Mouse (Mus musculus) heart, embryonic 11.5 days (tissue): ENCODE data around the gene Tsga13. TPM values are rescaled to one million over a fixed set of nuclear protein-coding genes. Genes with fewer than 3 reads are reported as not detected.

Source experiments
- ATAC-seq: fragments of 200-750 bp; cut with Nextera tagmentation; replicated peaks from 2 replicates; pipeline ENCODE4 v1.8.0; 2017; ENCODE audit warnings: moderate library complexity; ENCODE audit not compliant: insufficient number of reproducible peaks, low FRiP score, low TSS enrichment
- H3K27ac ChIP-seq: fragments of 300-500 bp; sonication (generic); 2 replicates; pipeline ENCODE4 v1.5.1; 2014; ENCODE audit warnings: mild to moderate bottlenecking, low read depth, low read length
- H3K27me3 ChIP-seq: fragments of 300-500 bp; sonication (generic); 2 replicates; pipeline ENCODE4 v1.6.1; 2014; ENCODE audit warnings: mild to moderate bottlenecking, low read length, mixed read lengths; ENCODE audit not compliant: control insufficient read depth, insufficient read depth
- H3K36me3 ChIP-seq: fragments of 300-500 bp; sonication (generic); 2 replicates; pipeline ENCODE4 v1.6.1; 2014; ENCODE audit warnings: mild to moderate bottlenecking, low read length, moderate library complexity, mixed read lengths; ENCODE audit not compliant: control insufficient read depth, insufficient read depth
- H3K4me1 ChIP-seq: fragments of 300-500 bp; sonication (generic); 2 replicates; pipeline ENCODE4 v1.6.1; 2014; ENCODE audit warnings: low read length; ENCODE audit not compliant: control insufficient read depth, insufficient read depth
- H3K4me2 ChIP-seq: fragments of 300-500 bp; sonication (generic); 2 replicates; pipeline ENCODE4 v1.6.1; 2014; ENCODE audit warnings: mild to moderate bottlenecking, moderate library complexity
- H3K4me3 ChIP-seq: fragments of 300-500 bp; sonication (generic); 2 replicates; pipeline ENCODE4 v1.5.1; 2014; ENCODE audit warnings: low read depth, low read length
- H3K9ac ChIP-seq: fragments of 300-500 bp; sonication (generic); 2 replicates; pipeline ENCODE4 v1.6.1; 2014; ENCODE audit warnings: mild to moderate bottlenecking, low read depth, low read length, moderate library complexity
- H3K9me3 ChIP-seq: fragments of 300-500 bp; sonication (generic); replicated peaks from 2 replicates; pipeline ENCODE4 v1.6.1; 2016; ENCODE audit warnings: low read length; ENCODE audit not compliant: control insufficient read depth
- whole genome bisulfite sequencing: fragments of 180-500 bp; shearing (Covaris S2); extraction: QIAGEN DNeasy Blood & Tissue Kit; methylation state at CpG from one replicate; pipeline ENCODE4 v1.1.7; 2014; ENCODE audit not compliant: insufficient replicate concordance; 5-methylcytosine and 5-hydroxymethylcytosine counted together
- polyA plus RNA-seq: library from polyadenylated mRNA; unstranded; fragments of >200 nt; fragmentation: Nextera tagmentation; extraction: Ambion mirVana; gene quantifications from 2 replicates; pipeline ENCODE4 v1.2.1, GENCODE M21; 2014

Gene Tsga13
- polyA plus RNA-seq, 1 experiment from 2014 or later = 0.23 TPM

DNA sequence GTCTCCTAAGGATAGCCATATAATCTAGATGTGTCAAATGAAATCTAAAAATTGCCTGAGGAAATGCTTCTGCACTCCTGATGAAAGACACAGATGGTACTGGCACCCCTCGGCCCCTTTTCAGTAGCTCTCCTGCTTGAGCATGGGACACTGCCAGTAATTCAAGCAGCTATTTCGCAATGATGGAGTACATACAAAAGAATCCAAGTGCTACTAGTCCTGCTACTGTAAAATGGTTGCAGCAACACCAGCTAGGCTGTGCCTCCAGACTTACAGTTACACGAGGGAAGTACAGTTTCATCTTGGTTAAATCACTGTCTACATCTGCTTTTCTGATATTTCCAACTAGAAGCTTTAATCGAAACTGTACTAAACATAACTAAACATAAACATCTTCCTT, 31.9 kb downstream of the Tsga13 start:
- no peak for ATAC-seq
- H3K9me3 ChIP-seq = no peaks in the 10 kb centered on the region
- H3K9ac ChIP-seq = no peak overlapping the region
- peaks cover 3% of the 10 kb centered on the region; the same call in 1 of the 2 replicates for H3K36me3 ChIP-seq
- H3K27me3 ChIP-seq = no peaks in the 10 kb centered on the region
- H3K4me1 ChIP-seq = no peaks in the 10 kb centered on the region
- no peak overlapping the region for H3K4me3 ChIP-seq
- 89% methylated on average over 4 of the region's 4 CpGs for WGBS
- no peak overlapping the region for H3K4me2 ChIP-seq
- no peak overlapping the region for H3K27ac ChIP-seq

GRCm38 (mm10) chr6:30876661-30877060, 38.7 kb downstream of the Tsga13 start:
- H3K27me3 ChIP-seq = no peaks in the 10 kb centered on the region
- no peak overlapping the region for H3K9ac ChIP-seq
- ATAC-seq = no peak
- peaks cover 3% of the 10 kb centered on the region; the same call in 1 of the 2 replicates for H3K36me3 ChIP-seq
- H3K4me1 ChIP-seq = no peaks in the 10 kb centered on the region
- no peak overlapping the region for H3K4me2 ChIP-seq
- no peak overlapping the region for H3K27ac ChIP-seq
- no peak overlapping the region for H3K4me3 ChIP-seq
- peaks cover 2% of the 10 kb centered on the region; the same call in 1 of the 2 replicates for H3K9me3 ChIP-seq

DNA sequence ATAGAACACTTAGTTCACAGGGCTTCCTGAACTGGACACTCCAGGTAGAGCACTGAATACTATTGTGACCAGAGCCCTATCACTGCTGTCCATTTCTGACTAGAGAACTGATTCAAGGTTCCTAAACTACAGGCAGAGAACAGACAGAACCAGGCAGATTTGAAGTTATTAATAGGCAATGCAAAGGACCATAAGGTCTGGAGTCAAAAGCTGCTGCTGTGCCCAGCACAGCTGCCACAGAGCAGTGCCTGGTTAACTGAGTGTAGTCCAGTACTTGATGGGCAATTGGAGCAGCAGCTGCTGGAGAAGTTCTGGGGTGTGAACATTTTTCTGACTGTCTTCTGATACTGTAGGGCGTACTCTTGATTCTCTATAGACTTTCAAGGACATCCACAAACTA, 48.9 kb downstream of the Tsga13 start:
- Histone ChIP-seq H3K36me3 (no peaks in the 10 kb centered on the region), H3K9ac (no peak overlapping the region)

DNA sequence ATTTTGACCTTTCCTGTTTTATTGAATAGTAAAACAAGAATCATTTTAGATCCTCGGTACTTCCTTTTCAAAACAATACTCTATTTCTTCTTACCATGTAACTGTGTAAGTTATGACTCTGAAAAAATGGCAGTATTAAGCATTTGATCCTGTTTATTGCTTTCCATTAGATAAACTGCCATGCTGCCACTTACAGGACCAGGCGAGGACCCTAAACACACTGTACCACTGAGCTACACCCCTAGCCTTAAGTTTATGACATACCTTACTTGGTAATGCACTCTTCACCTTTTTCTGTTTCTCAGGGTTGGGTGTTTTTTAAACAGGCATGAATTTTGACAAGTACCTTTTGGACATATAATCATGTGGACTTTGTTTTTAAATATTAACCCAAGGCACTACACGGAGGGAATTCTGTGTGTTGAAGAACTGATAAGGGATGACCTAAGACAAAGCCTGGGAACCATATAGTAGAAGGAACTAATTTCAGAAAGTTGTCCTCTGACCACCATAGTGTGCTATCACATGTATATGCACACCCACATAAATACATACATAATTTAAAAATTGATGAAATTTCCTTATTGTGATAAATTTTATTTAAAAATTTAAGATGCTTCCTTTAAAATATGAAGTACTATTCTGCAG, 50.2 kb downstream of the Tsga13 start:
- no peaks in the 10 kb centered on the region for H3K27me3 ChIP-seq
- H3K9ac ChIP-seq = no peak overlapping the region
- no peak overlapping the region for H3K4me2 ChIP-seq
- no peak overlapping the region for H3K27ac ChIP-seq
- H3K9me3 ChIP-seq = no peaks in the 10 kb centered on the region
- no peak overlapping the region for H3K4me3 ChIP-seq
- H3K4me1 ChIP-seq = no peaks in the 10 kb centered on the region
- WGBS = 75% methylated on average over 3 of the region's 3 CpGs
- ATAC-seq = no peak
- H3K36me3 ChIP-seq = no peaks in the 10 kb centered on the region

More for the DNA sequence above, 48.9 kb downstream of the Tsga13 start:
- no peak for ATAC-seq
- H3K4me1 ChIP-seq = no peaks in the 10 kb centered on the region
- H3K9me3 ChIP-seq = no peaks in the 10 kb centered on the region
- no peaks in the 10 kb centered on the region for H3K27me3 ChIP-seq
- H3K4me2 ChIP-seq = no peak overlapping the region
- no peak overlapping the region for H3K4me3 ChIP-seq
- no peak overlapping the region for H3K27ac ChIP-seq
- 72% methylated on average over 1 of the region's 1 CpGs for WGBS

GRCm38 (mm10) chr6:30855956-30856355, 59.4 kb downstream of the Tsga13 start:
- Histone ChIP-seq H3K4me1 (no peaks in the 10 kb centered on the region), H3K4me2 (no peak overlapping the region), H3K4me3 (no peak overlapping the region), H3K27me3 (no peaks in the 10 kb centered on the region), H3K9ac (no peak overlapping the region), H3K27ac (no peak overlapping the region), H3K9me3 (no peaks in the 10 kb centered on the region), H3K36me3 (peaks cover 2% of the 10 kb centered on the region)
- no peak for ATAC-seq
- 97% methylated on average over 7 of the region's 7 CpGs for WGBS

DNA sequence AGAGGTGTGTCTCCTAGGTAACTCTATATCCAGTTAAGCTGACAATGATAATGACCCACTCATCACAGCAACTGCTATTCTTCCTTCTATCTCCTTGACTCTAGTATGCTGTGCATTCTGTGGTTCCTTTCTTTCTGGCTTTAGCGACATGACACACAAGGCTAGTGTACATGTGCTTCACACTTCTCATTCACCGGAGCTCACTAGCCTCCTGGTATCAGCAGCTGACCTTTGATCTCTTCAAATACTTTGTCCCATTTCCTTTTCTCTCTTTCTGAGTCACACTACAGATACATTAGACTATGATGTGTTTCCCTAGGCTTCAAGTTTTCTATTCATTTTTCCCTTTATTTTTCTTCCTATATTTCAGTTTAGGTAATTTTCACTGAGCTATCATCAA, 60.2 kb downstream of the Tsga13 start:
- Histone ChIP-seq H3K4me1 (no peaks in the 10 kb centered on the region), H3K27me3 (no peaks in the 10 kb centered on the region), H3K4me3 (no peak overlapping the region), H3K4me2 (no peak overlapping the region), H3K9me3 (no peaks in the 10 kb centered on the region), H3K9ac (no peak overlapping the region), H3K27ac (no peak overlapping the region), H3K36me3 (peaks cover 2% of the 10 kb centered on the region)
- ATAC-seq = no peak
- 63% methylated on average over 2 of the region's 2 CpGs for WGBS

- 83% methylated on average over 2 of the region's 2 CpGs for WGBS
- Histone ChIP-seq H3K4me3 (no peak overlapping the region), H3K27me3 (no peaks in the 10 kb centered on the region), H3K36me3 (no peaks in the 10 kb centered on the region), H3K9ac (no peak overlapping the region), H3K4me2 (no peak overlapping the region), H3K9me3 (no peaks in the 10 kb centered on the region), H3K4me1 (no peaks in the 10 kb centered on the region), H3K27ac (no peak overlapping the region)
- no peak for ATAC-seq
These were observed 65.6 kb downstream of the Tsga13 start for GRCm38 (mm10) chr6:30849818-30850217.

Other genes starting within 250 kb of the Tsga13 start
- 10.9 and 11.0 TPM in 2 replicates for gene Cep41, start 221.8 kb downstream of the Tsga13 start, polyA plus RNA-seq
- 4,075 and 4,306 TPM in 2 replicates for gene Mest, start 192.0 kb downstream of the Tsga13 start, polyA plus RNA-seq
- 34.1 and 34.5 TPM in 2 replicates for gene Copg2, start 18.8 kb downstream of the Tsga13 start, polyA plus RNA-seq
- gene Klf14, start 43.5 kb upstream of the Tsga13 start, polyA plus RNA-seq = 2.2 and 2.3 TPM in 2 replicates